Mouse (Mus musculus) lung, adult 2 months (tissue): ENCODE results near the gene Slc4a1. TPM values are rescaled to one million over a fixed set of nuclear protein-coding genes. Genes with fewer than 3 reads are reported as not detected.
A peak's percentile ranks its signal among the peaks of the same experiment; 100 is the strongest.

Source experiments
- DNase-seq: peaks from one replicate; pipeline ENCODE4 v3.0.0; 2022
- H3K4me1 ChIP-seq: fragments of 200-500 bp; 2 replicates; pipeline ENCODE4 v1.6.1; 2011; ENCODE audit warnings: low read length; ENCODE audit not compliant: control insufficient read depth, insufficient read depth
- H3K4me3 ChIP-seq: fragments of 200-500 bp; replicated peaks from 2 replicates; pipeline ENCODE3; 2011; ENCODE audit warnings: low read depth, mild to moderate bottlenecking, control low read depth, low read length; ENCODE audit errors: extremely low read depth
- CTCF ChIP-seq: fragments of 200-500 bp; IDR thresholded peaks from 2 replicates; pipeline ENCODE4 v1.5.1; 2011; ENCODE audit warnings: mild to moderate bottlenecking, low read length, control low read depth; ENCODE audit not compliant: insufficient read depth
- POLR2A ChIP-seq: fragments of 200-500 bp; IDR thresholded peaks from 2 replicates; pipeline ENCODE4 v1.6.1; 2011; ENCODE audit warnings: low read depth, mild to moderate bottlenecking, control low read depth, low read length, borderline replicate concordance; ENCODE audit errors: extremely low read depth
- WGBS: fragments of 180-500 bp; shearing (Covaris S2); methylation state at CpG from one replicate; pipeline ENCODE4 v1.1.7; 2018; 5-methylcytosine and 5-hydroxymethylcytosine counted together
- polyA plus RNA-seq: library from polyadenylated mRNA; depleted of rRNA; stranded (reverse); fragments of >200 nt; gene quantifications from 2 replicates; pipeline ENCODE4 v1.2.3, GENCODE M21; 2012

The Slc4a1 gene
- polyA plus RNA-seq, 1 experiment = 1.1 TPM

DNA sequence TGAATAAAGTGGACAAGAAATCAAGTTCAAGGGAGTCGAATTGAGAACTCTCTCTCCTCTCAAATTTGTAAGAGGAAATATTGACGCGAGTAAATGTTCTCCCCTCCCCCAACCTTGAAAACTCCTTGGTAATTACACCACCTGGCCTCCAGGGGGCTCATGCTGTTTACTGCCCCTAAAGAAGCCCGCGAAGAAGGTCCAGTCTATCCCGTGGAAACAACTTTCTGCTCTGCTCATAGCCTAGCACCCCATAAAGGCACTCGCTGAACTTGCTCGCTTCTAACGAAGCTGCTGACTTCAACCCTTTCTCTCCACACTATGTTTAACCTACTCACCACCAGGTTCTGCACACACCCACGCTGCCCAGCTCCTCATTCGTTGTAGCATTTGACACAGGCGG, 11.2 kb upstream of the Slc4a1 start:
- TF ChIP-seq CTCF = peak; percentile 23; the same call in 1 of the 2 replicates
- no peak for TF ChIP-seq POLR2A
- Histone ChIP-seq H3K4me1 (no peaks in the 10 kb centered on the region), H3K4me3 (no peak overlapping the region)
- DNase-seq = no peak
- WGBS = 59% methylated on average over 12 of the region's 12 CpGs

GRCm38 (mm10) chr11:102376196-102376835, 10.3 kb upstream of the Slc4a1 start:
- H3K4me1 ChIP-seq = no peaks in the 10 kb centered on the region
- no peak for TF ChIP-seq POLR2A
- no peak for TF ChIP-seq CTCF
- WGBS = 29% methylated on average over 8 of the region's 8 CpGs
- no peak for DNase-seq
- no peak overlapping the region for H3K4me3 ChIP-seq

- Histone ChIP-seq H3K4me3 (peak overlapping the region; percentile 11), H3K4me1 (no peaks in the 10 kb centered on the region)
- peak; percentile 37 for DNase-seq
- no peak for TF ChIP-seq CTCF
- TF ChIP-seq POLR2A = no peak
- WGBS = 10% methylated on average over 23 of the region's 23 CpGs
These were observed 9.5 kb upstream of the Slc4a1 start for GRCm38 (mm10) chr11:102375196-102376173.

DNA sequence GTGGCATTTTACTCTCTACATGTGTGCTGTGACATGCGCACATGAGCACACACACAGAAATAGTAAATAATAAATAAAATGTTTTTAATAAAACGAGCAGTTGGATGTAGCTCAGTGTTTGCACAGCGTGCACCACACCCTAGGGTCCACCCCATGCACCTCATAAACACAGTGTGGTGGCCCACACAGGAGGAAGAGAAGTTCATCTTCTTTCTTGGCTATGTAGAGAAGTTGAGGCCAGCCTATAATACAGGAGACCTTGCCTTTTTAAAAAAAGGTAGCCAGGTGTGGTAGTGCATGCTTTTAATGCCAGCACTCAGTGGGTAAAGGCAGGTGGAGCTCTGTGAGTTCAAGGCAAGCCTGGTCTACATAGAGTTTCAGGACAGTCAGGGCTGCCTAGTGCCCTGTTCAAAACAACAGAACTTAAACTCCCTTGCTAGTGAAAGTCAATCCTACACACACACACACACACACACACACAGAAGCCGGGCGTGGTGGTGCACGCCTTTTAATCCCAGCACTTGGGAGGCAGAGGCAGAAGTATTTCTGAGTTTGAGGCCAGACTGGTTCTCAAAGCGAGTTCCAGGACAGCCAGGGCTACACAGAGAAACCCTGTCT, 8.2 kb upstream of the Slc4a1 start:
- Histone ChIP-seq H3K4me3 (no peak overlapping the region), H3K4me1 (no peaks in the 10 kb centered on the region)
- WGBS = 88% methylated on average over 7 of the region's 7 CpGs
- no peak for DNase-seq
- no peak for TF ChIP-seq CTCF
- no peak for TF ChIP-seq POLR2A

GRCm38 (mm10) chr11:102373646-102374045, 7.6 kb upstream of the Slc4a1 start:
- no peak for DNase-seq
- 32% methylated on average over 2 of the region's 2 CpGs for WGBS
- H3K4me3 ChIP-seq = no peak overlapping the region
- TF ChIP-seq CTCF = no peak
- H3K4me1 ChIP-seq = no peaks in the 10 kb centered on the region

GRCm38 (mm10) chr11:102372936-102373335, 6.9 kb upstream of the Slc4a1 start:
- Histone ChIP-seq H3K4me3 (no peak overlapping the region), H3K4me1 (no peaks in the 10 kb centered on the region)
- DNase-seq = no peak
- 48% methylated on average over 14 of the region's 14 CpGs for WGBS
- TF ChIP-seq CTCF (no peak), POLR2A (no peak)

- no peak overlapping the region for H3K4me3 ChIP-seq
- DNase-seq = no peak
- 80% methylated on average over 12 of the region's 12 CpGs for WGBS
These were observed 6.1 kb upstream of the Slc4a1 start for GRCm38 (mm10) chr11:102371926-102372685.

DNA sequence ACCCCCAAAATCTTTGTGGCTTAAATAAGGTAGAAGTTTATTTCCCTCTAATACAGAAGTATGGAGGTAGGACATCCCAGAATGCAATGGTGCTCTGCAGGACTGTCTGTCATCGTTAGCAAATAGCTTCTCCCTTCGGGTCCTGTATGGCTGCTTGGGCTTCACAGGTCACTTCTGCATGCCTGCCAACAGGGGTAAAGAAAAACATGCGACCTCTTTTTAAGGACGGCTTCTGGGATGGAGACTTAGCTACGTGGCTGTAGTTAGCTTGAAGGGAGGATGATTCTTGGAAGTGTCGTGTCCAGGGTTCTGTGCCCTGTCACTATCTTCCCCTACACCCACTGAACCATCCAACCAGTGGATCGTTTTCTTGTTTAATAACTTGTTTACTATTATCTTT, 4.3 kb upstream of the Slc4a1 start:
- DNase-seq = no peak

More at GRCm38 (mm10) chr11:102371926-102372685, 6.1 kb upstream of the Slc4a1 start:
- no peak for TF ChIP-seq CTCF
- TF ChIP-seq POLR2A = no peak
- H3K4me1 ChIP-seq = no peaks in the 10 kb centered on the region

GRCm38 (mm10) chr11:102369263-102369662, 3.3 kb upstream of the Slc4a1 start:
- 72% methylated on average over 4 of the region's 4 CpGs for WGBS
- TF ChIP-seq CTCF (no peak), POLR2A (no peak)
- DNase-seq = no peak

More for the DNA sequence above, 4.3 kb upstream of the Slc4a1 start:
- TF ChIP-seq POLR2A (no peak), CTCF (no peak)
- no peak overlapping the region for H3K4me3 ChIP-seq
- WGBS = 41% methylated on average over 7 of the region's 7 CpGs
- no peaks in the 10 kb centered on the region for H3K4me1 ChIP-seq

More at GRCm38 (mm10) chr11:102369263-102369662, 3.3 kb upstream of the Slc4a1 start:
- Histone ChIP-seq H3K4me3 (no peak overlapping the region), H3K4me1 (no peaks in the 10 kb centered on the region)
